Mouse (Mus musculus) limb, embryonic 15.5 days (tissue): ENCODE data around the gene Usp15. TPM values are rescaled to one million over a fixed set of nuclear protein-coding genes. Genes with fewer than 3 reads are reported as not detected.
A peak's percentile ranks its signal among the peaks of the same experiment; 100 is the strongest.
"Not testable (repeated sequence)": the region's sequence is repeated elsewhere in the genome, so short reads cannot be mapped to it uniquely, and the experiment has no call there.

Experiments used
- ATAC-seq: fragments of 200-750 bp; cut with Nextera tagmentation; 2 replicates; pipeline ENCODE4 v1.8.0; 2017; ENCODE audit warnings: low read depth, moderate TSS enrichment; ENCODE audit not compliant: insufficient number of reproducible peaks, low FRiP score, low TSS enrichment
- H3K27ac ChIP-seq: fragments of 300-500 bp; sonication (generic); 2 replicates; pipeline ENCODE4 v1.5.1; 2015; ENCODE audit warnings: moderate library complexity, mild to moderate bottlenecking, inconsistent platforms
- H3K27me3 ChIP-seq: fragments of 300-500 bp; sonication (generic); 2 replicates; pipeline ENCODE4 v1.6.1; 2015; ENCODE audit warnings: inconsistent platforms
- H3K36me3 ChIP-seq: fragments of 300-500 bp; sonication (generic); 2 replicates; pipeline ENCODE4 v1.6.1; 2015; ENCODE audit warnings: inconsistent platforms
- H3K4me1 ChIP-seq: fragments of 300-500 bp; sonication (generic); 2 replicates; pipeline ENCODE4 v1.6.1; 2015; ENCODE audit warnings: inconsistent platforms
- H3K4me2 ChIP-seq: fragments of 300-500 bp; sonication (generic); 2 replicates; pipeline ENCODE4 v1.6.1; 2015; ENCODE audit warnings: mild to moderate bottlenecking, inconsistent platforms
- H3K4me3 ChIP-seq: fragments of 300-500 bp; sonication (generic); 2 replicates; pipeline ENCODE4 v1.5.1; 2015; ENCODE audit warnings: mild to moderate bottlenecking, inconsistent platforms
- H3K9ac ChIP-seq: fragments of 300-500 bp; sonication (generic); 2 replicates; pipeline ENCODE4 v1.6.1; 2015; ENCODE audit warnings: inconsistent platforms
- H3K9me3 ChIP-seq: fragments of 300-500 bp; sonication (generic); 2 replicates; pipeline ENCODE4 v1.6.1; 2016; ENCODE audit warnings: inconsistent platforms
- WGBS: fragments of 180-500 bp; shearing (Covaris S2); methylation state at CpG from one replicate; pipeline ENCODE4 v1.1.7; 2015; 5-methylcytosine and 5-hydroxymethylcytosine counted together
- polyA plus RNA-seq: library from polyadenylated mRNA; unstranded; fragments of >200 nt; fragmentation: Nextera tagmentation; extraction: Ambion mirVana; gene quantifications from 2 replicates; pipeline ENCODE4 v1.2.1, GENCODE M21; 2015

Usp15 gene
- polyA plus RNA-seq: 63.3 and 63.9 TPM in 2 replicates

DNA sequence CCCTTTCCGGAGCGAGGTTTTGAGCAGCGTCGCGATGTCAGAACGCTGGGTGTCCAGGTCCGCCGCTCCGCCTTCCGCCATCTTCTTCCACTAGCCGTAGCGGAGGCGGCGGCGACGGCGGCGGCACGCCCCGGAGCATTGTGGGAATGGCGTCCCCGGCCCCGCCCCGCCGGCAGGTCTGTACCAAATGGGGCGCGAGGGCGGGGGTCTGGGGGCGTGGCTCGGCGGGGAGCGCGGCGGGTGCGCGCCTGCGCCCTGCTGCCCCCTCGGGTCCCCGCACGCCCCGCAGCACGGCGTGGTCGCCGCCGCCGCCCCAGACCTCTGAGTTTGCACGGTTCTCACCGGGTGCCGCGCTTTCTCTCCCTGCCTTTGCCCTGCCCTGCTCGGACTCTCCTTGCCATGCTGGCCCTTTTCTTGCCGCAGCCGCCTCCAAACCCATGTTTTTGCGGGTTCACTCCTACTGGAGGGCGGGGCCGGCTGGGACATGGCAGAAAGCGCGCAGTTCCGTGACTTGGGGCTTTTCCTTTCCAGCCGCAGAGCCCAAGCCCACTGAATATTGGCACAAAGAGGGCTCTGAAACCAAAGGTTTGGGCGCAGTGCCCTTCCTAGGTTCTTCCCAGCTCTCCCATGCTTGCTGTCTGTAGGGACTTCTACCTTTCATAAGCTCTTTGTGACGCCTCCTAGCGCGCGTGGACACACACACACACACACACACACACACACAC, at the start of gene Usp15:
Gene Usp15, minus strand, starts transcription at position 161 of the 725 bp plus-strand sequence.
- H3K4me2 ChIP-seq: peak within 1 kb of the TSS; percentile 58
- under 1% methylated on average over 48 of the region's 66 CpGs for WGBS
- peak within 1 kb of the TSS; percentile 76 for H3K9ac ChIP-seq

DNA sequence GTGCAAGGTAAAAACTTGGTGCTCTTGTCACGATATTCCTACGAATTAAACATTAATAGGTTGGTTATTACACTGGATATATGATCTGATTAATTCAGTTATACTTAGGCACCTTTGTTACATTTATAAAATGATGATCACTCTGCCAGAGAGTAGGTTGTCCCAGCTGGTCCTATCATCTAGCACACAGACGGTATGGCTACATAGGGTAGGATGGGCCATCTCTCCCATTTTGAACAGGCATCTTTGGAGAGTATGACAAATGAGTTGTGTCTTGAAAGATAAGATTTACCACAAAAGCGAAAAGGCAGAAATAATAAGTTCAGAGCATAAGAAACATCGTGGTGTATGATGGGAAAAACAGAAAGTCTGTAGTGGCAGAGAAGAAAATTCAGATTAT, 32.6 kb upstream of the Usp15 start:
- no peak overlapping the region for H3K9ac ChIP-seq
- H3K4me3 ChIP-seq: no peak overlapping the region
- no peaks in the 10 kb centered on the region for H3K36me3 ChIP-seq
- H3K27me3 ChIP-seq: no peaks in the 10 kb centered on the region
- no peak overlapping the region for H3K27ac ChIP-seq
- ATAC-seq: no peak
- no peaks in the 10 kb centered on the region for H3K4me1 ChIP-seq
- WGBS: 87% methylated on average over 5 of the region's 5 CpGs
- H3K9me3 ChIP-seq: no peaks in the 10 kb centered on the region
- no peak overlapping the region for H3K4me2 ChIP-seq

More for the DNA sequence above, at the start of gene Usp15:
- peaks cover 7% of the 10 kb centered on the region; the same call in 1 of the 2 replicates for H3K4me1 ChIP-seq
- peak; percentile 95 for ATAC-seq
- no peaks in the 10 kb centered on the region for H3K9me3 ChIP-seq
- no peaks in the 10 kb centered on the region for H3K27me3 ChIP-seq
- no peaks in the 10 kb centered on the region for H3K36me3 ChIP-seq
- H3K27ac ChIP-seq: peak within 1 kb of the TSS; percentile 95
- H3K4me3 ChIP-seq: peak within 1 kb of the TSS; percentile 83

DNA sequence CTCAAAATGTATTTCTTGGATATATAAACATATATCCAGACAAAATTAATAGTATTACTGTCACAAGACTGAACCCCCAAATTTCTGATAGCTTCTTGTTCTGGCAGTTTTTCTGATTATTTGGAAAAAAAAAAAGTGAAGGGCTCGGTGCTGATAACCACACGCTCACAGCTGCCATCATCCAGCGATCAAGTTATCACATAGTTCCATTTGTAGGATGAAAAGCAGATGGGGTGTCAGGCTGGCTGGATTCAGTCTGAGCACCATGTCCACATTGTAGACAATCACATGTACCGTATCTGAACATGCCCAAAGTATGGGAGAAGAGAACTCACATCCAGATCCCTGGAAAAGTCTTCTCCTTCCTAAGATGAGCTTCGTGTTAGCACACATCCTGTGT, 26.0 kb upstream of the Usp15 start:
- no peak overlapping the region for H3K4me2 ChIP-seq
- no peak overlapping the region for H3K9ac ChIP-seq
- ATAC-seq: no peak
- no peaks in the 10 kb centered on the region for H3K4me1 ChIP-seq
- 84% methylated on average over 5 of the region's 5 CpGs for WGBS
- no peaks in the 10 kb centered on the region for H3K36me3 ChIP-seq
- no peak overlapping the region for H3K27ac ChIP-seq
- H3K9me3 ChIP-seq: no peaks in the 10 kb centered on the region
- no peaks in the 10 kb centered on the region for H3K27me3 ChIP-seq
- no peak overlapping the region for H3K4me3 ChIP-seq

DNA sequence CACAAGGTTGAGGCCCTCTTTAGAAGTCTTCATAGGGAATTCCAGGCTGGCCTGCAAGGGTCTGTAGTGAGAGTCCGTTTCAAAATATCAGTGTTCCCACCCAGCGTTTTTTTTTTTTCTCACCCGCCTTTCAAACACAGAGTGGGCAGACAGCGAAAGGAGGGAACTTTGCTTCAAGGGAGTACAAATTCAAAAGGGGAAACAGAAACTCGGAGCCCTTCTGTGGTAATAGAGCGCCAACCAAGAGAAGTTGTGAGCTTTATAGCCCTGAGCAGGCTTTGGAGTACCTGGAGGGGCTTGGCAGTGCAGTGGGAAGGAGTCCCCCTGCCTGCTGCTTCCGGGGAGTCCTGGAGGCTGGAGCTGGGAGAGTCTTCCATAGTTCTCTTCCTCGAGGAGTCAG, 12.7 kb upstream of the Usp15 start:
- 65% methylated on average over 8 of the region's 8 CpGs for WGBS
- ATAC-seq: no peak
- Histone ChIP-seq H3K4me2 (no peak overlapping the region), H3K36me3 (no peaks in the 10 kb centered on the region), H3K4me1 (no peaks in the 10 kb centered on the region), H3K9ac (no peak overlapping the region), H3K27ac (no peak overlapping the region), H3K9me3 (no peaks in the 10 kb centered on the region), H3K4me3 (no peak overlapping the region), H3K27me3 (no peaks in the 10 kb centered on the region)

DNA sequence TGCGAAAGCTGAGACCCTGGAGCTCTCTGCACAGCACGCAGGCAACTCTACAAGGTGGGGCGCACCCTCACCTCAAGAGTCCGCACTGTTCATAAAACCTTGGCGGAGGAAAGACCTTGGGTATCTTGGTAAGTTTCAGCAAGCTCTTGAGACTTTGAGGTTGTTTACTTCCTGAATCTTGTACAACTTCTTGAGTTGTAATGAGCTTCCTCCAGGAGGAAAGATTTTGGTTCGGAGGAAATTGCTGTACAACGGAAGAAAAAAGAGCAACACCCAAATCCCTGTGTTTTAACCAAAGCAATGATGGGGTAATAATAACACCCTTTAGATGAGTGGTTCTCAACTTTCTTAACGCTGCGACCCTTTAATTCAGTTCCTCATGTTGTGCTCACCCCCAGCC, 11.5 kb upstream of the Usp15 start:
- H3K27ac ChIP-seq: no peak overlapping the region
- H3K9ac ChIP-seq: no peak overlapping the region
- no peak for ATAC-seq
- H3K27me3 ChIP-seq: no peaks in the 10 kb centered on the region
- H3K4me1 ChIP-seq: no peaks in the 10 kb centered on the region
- H3K9me3 ChIP-seq: no peaks in the 10 kb centered on the region
- WGBS: 88% methylated on average over 9 of the region's 9 CpGs
- H3K4me2 ChIP-seq: no peak overlapping the region
- H3K36me3 ChIP-seq: no peaks in the 10 kb centered on the region
- no peak overlapping the region for H3K4me3 ChIP-seq

DNA sequence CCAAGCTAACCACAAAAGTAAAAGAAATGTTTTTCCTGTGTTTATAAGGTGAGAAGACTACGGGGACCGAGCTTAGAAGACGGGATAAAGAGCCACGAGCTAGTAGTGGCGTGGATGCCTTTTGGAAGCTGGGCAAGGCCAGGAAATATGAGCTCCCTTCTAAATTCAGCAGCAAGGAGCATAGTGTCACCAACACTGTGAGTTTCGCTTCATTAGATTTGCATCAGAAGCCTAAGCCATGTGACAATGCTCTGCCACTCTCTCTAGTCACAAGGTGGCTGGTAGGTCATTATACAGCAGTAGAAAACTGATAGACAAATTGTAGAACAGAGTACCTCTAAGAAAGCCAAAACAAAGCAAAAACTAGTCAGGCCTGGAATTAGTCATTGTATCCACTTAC, 9.3 kb upstream of the Usp15 start:
- Histone ChIP-seq H3K27ac (no peak overlapping the region), H3K4me2 (no peak overlapping the region), H3K9me3 (no peaks in the 10 kb centered on the region), H3K4me3 (no peak overlapping the region), H3K4me1 (no peaks in the 10 kb centered on the region), H3K27me3 (no peaks in the 10 kb centered on the region), H3K36me3 (no peaks in the 10 kb centered on the region), H3K9ac (no peak overlapping the region)
- ATAC-seq: no peak
- 74% methylated on average over 6 of the region's 6 CpGs for WGBS

DNA sequence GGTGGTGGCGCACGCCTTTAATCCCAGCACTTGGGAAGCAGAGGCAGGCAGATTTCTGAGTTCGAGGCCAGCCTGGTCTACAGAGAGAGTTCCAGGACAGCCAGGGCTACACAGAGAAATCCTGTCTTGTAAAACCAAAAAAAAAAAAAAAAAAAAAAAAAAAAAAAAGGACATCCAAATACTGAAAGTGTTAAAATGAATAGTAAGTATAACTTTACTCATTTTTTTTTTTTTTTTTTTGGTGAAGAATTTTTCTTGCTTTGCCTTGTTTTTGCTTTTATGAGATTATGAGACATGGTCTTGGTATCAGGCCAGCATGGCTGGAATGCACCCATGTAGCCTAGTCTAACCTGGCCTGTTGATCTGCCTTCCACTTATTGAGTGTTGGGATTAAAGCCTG, 8.6 kb upstream of the Usp15 start:
- 92% methylated on average over 3 of the region's 3 CpGs for WGBS
- H3K36me3 ChIP-seq, H3K9ac ChIP-seq, H3K4me1 ChIP-seq, ATAC-seq, H3K9me3 ChIP-seq, H3K4me3 ChIP-seq, H3K4me2 ChIP-seq, H3K27me3 ChIP-seq, H3K27ac ChIP-seq: not testable (repeated sequence)

DNA sequence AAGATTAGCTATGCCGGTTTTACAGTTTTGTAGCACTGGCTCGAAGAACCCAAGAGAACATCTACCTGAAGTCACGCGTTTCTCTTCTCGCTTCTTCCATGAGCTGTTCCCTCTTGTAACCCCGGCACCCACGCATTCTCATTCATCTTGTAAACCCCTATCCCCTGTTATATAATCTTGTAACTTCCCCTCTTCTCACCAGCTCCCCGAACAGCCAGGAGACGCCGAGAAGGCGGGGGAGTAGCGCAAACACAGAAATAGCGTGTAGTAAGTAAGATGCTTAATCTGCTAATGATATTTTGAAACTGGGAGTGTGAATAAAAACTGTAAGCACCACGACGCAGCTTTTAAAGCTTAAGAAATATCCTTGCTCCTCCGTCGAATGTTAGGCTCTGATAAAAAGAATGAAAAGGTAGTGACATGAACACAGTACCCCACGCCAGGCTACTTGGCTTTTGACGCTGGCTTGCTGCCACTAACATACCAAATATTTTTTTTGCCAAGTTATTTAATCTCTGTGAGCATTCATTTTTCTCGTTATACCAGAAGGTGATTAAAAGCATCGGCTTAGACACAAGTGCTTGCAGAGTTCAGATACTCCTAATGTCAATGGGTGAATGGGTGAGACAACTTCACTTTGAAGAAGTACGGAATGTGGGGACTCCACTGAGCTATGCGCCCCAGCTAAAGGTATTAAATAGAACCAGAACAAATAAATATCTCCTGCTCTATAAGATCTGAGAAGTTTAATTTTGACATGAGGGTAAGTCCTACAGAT, 5.4 kb upstream of the Usp15 start:
- no peak for ATAC-seq
- 75% methylated on average over 23 of the region's 23 CpGs for WGBS

DNA sequence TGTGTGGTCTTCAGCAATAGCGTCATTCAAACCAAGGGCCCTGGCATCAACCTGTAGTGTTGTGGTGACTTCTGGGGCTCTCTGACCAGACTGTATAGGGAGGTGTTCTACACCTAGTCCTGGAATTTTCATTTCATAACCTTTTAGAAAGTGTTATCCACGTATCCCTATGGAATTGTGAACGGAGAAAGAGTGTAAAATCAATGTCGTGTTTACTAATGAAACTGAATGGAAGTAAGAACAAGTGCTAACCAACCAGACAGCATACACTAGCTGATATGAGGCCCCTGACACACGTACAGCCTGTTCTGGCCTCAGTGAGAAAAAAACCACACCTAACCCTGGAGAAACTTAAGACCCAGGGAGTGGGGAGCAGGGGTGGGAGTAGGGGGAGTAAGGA, 4.6 kb upstream of the Usp15 start:
- 81% methylated on average over 5 of the region's 5 CpGs for WGBS
- H3K4me1 ChIP-seq: peaks cover 4% of the 10 kb centered on the region; the same call in 1 of the 2 replicates
- H3K9me3 ChIP-seq: no peaks in the 10 kb centered on the region

More for the DNA sequence above, 5.4 kb upstream of the Usp15 start:
- no peaks in the 10 kb centered on the region for H3K9me3 ChIP-seq
- H3K27ac ChIP-seq: no peak overlapping the region
- H3K4me3 ChIP-seq: no peak overlapping the region
- H3K36me3 ChIP-seq: no peaks in the 10 kb centered on the region
- no peak overlapping the region for H3K4me2 ChIP-seq
- H3K27me3 ChIP-seq: no peaks in the 10 kb centered on the region
- H3K4me1 ChIP-seq: peaks cover 4% of the 10 kb centered on the region; the same call in 1 of the 2 replicates
- no peak overlapping the region for H3K9ac ChIP-seq

DNA sequence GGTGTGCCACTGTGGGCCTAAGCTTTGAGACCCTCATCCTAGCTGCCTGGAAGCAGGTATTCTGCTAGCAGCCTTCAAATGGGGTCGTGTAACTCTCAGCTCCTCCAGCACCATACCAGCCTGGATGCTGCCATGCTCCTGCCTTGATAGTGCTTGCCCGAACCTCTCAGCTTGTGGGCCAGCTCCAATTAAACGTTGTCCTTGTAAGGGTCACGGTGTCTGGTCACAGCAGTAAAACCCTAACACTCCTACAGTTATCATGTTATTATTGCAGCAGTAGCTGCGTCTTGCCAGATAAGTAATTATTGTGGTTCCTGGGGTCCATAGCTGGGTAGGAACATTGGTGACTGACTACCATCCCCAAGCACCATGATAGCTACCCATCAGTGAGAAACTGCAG, 4.2 kb upstream of the Usp15 start:
- Histone ChIP-seq H3K4me3 (no peak overlapping the region), H3K9ac (no peak overlapping the region), H3K4me2 (no peak overlapping the region), H3K27me3 (no peaks in the 10 kb centered on the region), H3K36me3 (no peaks in the 10 kb centered on the region), H3K9me3 (no peaks in the 10 kb centered on the region), H3K4me1 (peaks cover 4% of the 10 kb centered on the region; the same call in 1 of the 2 replicates), H3K27ac (no peak overlapping the region)
- 84% methylated on average over 5 of the region's 5 CpGs for WGBS
- no peak for ATAC-seq

More for the DNA sequence above, 4.6 kb upstream of the Usp15 start:
- ATAC-seq: no peak
- Histone ChIP-seq H3K27ac (no peak overlapping the region), H3K27me3 (no peaks in the 10 kb centered on the region), H3K4me3 (no peak overlapping the region), H3K36me3 (no peaks in the 10 kb centered on the region), H3K4me2 (no peak overlapping the region), H3K9ac (no peak overlapping the region)

DNA sequence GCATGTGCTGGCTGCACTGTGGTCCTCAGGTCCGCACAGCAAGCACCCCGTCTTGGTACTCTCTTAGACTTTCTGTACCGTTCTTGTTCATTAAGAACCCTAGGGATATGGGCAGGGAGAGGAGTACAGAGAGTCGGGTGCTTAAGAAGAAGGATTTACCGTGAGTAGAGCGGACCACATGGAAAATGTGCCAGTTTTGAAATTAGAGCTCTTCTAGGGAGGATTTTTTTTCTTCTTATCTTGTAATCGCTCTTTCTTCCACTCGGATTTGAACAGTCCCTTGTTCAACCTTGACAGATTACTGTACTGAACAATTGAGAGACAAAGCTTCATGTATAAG, 3.5 kb upstream of the Usp15 start:
- no peak overlapping the region for H3K4me2 ChIP-seq
- H3K27me3 ChIP-seq: no peaks in the 10 kb centered on the region
- H3K36me3 ChIP-seq: no peaks in the 10 kb centered on the region
- peaks cover 7% of the 10 kb centered on the region; the same call in 1 of the 2 replicates for H3K4me1 ChIP-seq
- WGBS: 85% methylated on average over 8 of the region's 8 CpGs
- no peak overlapping the region for H3K27ac ChIP-seq
- ATAC-seq: no peak
- no peaks in the 10 kb centered on the region for H3K9me3 ChIP-seq
- H3K4me3 ChIP-seq: no peak overlapping the region
- H3K9ac ChIP-seq: no peak overlapping the region

DNA sequence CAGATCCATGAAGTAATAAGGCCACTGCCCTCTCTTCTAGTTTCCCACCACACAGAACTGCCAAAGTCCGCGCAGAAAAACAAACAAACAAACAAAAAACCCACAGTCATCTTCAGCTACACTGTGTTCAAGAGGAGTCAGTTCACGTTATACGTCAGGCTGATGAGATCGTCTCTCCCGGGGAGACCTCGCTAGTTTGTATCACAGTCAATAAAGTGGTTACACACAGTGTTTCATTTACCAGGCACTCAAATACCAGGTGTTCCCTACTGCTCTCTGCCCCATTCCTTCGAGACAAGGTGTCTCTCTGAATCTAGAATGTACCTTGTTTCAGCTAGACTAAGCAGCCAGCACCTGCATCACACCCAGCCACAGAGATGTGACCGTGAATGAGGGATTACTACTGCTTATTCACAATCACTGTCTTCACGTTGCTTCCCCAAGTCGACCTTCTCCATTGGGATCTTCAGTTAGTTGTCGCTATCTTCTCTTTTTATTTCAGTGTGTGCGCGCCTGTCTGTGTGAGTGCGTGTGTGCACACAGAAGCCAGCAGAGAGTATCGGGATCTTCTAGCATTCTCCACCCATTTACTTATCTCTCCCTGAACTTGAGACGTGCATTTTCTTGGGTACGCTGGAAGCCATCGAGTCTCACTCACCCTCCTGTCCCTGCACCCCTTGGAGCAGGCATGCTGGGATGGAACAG, 3.0 kb upstream of the Usp15 start:
- WGBS: 75% methylated on average over 19 of the region's 19 CpGs
- H3K27me3 ChIP-seq: no peaks in the 10 kb centered on the region
- no peak for ATAC-seq
- H3K36me3 ChIP-seq: no peaks in the 10 kb centered on the region
- no peak overlapping the region for H3K9ac ChIP-seq
- peaks cover 7% of the 10 kb centered on the region; the same call in 1 of the 2 replicates for H3K4me1 ChIP-seq
- H3K4me3 ChIP-seq: no peak overlapping the region
- no peak overlapping the region for H3K4me2 ChIP-seq
- H3K27ac ChIP-seq: no peak overlapping the region
- no peaks in the 10 kb centered on the region for H3K9me3 ChIP-seq
